Mouse (Mus musculus): ENCODE measurements around the gene Prkce.

Gene Prkce

DNA sequence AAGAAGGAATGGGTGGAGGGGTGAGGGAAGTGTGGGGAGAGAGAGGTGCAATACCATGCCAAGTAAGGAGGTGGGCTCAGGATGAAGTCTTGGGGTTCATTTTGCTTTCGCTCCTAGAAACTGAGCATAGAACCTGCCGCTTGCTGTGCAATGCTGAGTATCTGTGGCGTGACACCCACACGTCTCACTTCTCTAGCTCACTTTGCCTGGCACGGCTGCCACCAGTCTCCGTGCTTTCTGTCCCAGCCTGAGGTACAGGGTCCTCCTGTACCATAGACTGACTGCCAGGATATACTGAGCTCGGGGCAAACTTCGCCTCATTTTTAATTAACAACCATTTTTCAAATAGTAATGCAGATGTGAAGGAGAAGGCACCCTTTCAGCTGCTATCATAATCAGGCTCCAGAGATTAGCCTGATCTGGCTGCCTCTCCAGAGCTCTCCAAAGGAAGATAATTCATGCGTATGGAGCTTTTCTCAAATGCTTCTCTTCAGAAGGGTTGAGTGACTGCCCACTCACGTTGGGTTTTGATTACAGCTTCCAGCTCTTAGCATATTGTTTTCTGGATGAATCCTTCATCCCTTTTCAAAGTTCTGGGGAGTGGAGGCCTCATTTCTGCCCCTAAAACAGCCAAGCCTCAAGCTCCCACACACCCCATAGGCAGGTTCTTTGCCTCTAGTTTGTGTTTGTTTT is 253.2 kb downstream of the Prkce start:
- no peak for DNase-seq

DNA sequence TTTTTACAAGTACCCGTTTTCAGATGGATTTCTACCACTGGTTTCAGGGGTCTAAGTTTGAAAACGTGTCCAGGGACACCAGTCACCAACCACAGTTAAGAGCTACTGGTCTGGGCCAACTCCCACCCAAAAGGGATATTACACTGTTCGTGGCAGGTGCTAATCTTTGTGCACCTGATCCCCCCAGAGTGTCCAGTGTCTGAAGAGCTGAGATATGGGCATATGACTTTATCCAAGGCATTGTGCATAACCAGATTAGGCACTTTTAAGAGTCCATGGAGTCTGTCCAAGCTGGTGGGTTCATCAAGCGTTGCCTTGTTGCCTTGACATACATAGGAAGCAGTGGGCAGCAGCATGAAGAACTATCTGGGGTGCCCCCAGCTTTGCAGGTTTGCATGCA is 254.4 kb downstream of the Prkce start:
- DNase-seq: no peak

DNA sequence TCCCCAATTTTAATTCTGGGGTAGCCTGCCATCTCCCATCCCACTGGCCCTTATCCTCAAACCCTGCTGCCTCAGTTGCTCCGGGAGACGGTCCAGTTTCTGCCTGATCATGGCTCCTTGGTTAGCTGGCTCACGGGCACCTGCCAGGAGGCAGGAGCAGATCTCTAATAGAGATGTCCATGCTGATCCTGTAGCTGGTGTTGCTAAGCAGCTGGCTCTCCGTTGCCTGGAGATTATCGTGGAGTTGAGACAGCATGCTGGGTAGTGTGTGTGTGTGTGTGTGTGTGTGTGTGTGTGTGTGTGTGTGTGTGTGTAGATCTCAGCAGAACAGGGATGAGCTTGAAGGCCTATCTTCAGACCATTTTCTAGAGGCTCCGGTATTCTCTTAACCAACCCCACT is 262.3 kb downstream of the Prkce start:
- DNase-seq: no peak

DNA sequence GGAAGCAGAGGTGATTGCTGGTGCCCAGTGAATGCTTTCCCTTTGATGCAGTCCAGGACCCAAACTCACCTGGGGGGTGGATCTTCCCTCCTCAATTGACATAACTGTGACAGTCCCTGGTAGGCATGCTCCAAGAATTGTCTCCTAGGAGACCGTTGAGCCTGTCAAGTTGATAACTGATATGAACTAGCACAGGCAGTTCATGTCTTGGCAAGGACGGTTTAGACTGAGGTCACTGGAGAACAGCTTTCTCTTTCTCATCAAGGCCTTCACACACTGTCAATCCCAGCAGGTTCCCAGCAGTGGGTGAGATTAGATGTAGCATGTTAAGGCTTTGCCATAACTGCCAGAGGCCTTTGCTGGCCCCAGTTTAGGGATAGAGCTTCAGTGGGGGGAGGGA is 265.5 kb downstream of the Prkce start:
- no peak for DNase-seq

DNA sequence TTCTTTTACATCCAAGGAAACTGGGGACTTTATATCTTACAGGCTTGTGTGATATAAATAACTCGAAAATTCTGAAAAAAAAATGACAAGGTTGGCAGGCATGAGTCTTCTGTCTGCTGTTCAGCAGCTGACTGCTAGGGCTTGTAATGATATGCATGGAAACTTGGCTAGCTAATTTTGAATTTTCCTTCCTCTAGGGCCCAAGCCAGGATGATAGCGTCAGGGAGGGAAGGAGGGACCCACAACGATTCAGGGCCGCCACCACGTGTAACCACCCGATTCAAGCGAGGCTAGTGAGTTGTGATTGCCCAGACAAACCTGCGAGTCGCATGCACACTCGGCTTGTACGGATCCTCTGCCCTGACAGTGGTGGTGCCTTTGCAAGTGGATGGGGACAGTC is 266.2 kb downstream of the Prkce start:
- no peak for DNase-seq

DNA sequence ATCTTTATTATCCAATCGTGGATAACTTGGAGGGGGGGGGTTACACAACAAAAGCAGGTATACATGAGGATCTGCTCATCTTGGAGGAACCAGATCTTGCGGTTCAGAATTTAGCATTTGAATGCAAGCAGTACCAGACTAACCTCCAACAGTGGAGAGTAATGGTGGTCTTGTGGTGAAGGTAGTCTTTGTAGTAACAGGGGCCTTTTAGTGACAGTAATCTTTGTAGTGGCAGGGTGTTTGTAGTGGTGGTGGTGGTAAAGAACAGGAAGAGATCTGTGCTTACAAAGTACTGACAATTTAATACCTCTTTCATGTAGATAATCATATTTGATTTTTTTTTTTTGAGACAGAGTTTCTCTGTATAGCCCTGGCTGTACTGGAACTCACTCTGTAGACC is 267.2 kb downstream of the Prkce start:
- DNase-seq: no peak

DNA sequence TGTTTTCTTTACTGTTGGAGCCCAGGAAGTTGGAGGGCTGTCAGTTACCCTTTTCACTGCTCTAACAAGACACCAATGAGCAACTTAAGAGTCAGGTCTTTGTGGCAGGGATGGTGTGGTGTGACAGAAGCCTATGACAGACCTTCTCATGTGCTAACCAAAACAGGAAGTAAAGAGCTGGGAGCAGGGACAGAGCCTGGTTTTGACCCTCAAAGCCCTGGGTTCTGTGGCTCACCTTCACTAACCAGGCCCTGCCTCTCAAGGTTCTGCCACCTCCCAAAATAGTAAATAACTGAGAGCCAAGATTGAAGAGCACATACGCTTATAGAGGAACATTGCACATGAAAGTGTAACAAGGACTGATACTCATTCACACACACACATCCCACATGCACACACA is 268.0 kb downstream of the Prkce start:
- DNase-seq: no peak

DNA sequence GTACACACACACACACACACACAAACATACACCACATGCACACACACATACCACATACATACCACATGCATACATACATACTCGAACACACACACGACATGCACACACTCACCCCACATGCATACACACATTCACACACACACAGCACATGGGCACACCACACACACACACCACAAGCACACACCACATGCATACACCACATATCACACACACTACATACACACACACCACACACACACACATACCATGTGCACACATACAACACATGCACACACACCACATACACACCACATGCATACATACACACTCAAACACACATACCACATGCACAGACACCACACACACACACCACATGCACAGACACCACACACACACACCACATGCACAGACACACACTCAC is 268.4 kb downstream of the Prkce start:
- no peak for DNase-seq

DNA sequence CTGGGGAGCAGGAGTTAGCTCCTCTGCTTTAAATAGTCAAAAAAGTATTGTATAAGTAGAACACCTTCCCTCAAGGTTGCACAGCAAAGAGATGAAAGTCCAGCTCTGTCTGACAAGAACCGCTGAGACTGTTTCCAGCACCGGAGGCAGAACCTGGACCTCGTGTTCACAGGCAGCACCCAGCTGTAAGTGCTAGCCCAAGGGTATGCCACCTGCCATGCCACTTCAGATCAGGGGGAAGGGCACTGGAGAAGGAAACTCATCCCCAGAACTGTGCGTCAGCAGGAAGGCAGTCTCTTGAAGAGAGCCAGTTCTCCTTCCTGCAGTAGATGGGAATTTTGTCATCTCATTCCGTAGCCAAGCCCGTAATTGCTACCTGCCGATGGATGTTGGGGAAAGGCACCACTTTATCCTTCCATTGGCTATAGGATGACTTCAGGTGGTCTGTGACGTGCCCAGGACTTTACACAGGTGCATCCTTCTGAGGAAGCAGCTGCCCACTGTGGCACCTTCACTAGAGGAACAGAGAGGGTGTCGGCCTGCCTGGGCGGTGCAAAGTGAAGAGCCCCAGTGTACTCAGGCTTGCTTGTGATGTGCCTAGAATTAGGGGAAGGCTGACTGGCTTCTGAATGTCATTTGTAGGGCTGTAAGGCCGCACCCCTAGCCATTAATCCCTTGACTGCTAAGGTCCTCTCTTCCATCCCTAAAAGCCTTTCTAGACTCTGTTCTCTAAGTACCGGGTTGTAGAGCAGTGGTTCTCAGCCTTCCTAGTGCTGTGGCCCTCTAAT is 269.2 kb downstream of the Prkce start:
- DNase-seq: no peak

DNA sequence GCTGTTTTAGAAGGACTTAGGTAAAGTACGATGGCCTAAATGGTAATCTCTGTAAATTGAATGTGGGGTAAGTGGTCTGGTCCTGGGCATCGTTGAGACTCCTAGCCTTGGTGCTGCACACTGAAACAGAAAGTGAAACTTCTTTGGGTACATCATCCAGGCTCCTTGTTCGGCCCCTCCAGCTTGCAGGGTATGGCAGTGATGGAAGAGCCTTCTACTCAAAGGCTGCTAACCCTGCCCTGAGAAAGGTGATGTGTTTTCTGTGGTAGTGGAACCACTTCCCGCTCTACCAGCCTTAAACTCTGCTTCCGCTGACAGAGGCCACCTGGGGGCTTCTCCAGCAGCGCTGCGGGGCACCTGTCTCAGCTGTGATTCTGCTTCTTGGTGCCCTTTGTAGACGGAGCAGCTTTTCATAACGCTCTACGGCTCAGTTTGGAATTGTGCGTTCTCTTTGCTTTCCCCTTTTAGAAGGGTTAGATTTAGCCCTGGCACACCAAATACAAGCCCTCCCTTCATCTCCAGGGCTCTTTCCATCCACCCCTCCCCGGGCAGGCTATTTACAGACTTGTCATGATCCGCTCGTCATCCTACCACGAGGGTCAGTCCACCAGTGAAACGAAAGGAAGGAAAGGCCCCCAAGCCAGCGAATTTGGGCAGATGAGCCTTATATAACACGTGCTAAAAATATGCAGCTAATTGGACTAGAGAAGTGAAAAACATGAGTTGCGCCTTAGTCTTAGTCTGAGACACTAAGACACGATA is 270.1 kb downstream of the Prkce start:
- no peak for DNase-seq

DNA sequence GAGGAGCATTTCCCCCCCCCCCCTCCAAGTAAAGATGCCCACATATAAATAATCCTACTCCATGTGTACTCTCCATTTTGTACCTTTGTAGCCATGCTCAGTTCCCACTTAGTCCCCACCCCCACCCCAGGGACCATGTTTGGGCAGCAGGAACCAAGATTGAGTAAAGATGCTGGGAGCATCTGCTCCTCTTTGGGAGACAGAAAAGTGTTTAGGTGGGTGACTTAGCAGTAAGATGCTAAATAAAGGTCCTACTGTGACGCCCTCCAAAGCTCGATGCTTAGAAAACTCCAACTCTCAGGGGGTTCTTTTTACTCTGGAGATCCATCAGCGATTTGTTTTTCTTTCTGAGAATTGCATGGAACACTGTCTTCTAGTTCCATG is 270.7 kb downstream of the Prkce start:
- DNase-seq: no peak

DNA sequence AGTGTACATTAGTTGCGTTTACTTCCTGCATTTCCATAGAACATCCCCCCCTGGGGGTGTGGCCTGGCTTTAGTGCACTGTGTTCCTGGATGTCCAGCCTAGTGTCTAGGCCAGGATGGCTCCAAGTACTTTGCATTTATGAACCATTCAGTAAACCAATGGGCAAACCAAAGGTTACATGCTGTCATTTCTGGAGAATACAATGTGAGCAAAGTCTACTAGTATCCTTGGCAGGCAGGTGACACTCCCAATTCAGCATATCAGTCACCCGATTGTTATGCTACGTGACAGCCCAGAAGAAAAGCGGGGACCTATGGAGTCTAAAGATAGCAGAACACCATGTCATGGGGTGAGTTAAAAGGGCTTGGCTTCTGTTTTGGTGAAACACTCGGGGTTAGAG is 271.2 kb downstream of the Prkce start:
- DNase-seq: no peak

DNA sequence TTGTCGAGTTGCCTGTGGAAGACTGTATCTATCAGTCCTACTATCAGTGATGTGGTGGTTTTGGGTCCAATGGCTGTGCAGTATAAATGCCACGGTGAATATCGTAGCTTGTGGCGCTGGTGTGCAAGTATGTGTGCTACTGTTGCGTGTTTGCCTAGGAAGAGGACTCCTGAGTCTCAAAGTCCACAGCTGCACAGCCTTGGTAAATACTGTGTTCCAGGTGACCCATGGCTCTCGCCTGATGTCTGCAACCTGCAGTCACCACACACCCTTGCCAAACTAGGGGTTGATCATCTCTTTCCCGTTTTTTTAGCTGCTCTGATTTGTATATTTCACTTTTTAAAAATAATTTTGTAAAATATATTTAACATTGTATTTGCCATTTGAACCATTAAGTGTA is 273.5 kb downstream of the Prkce start:
- no peak for DNase-seq

DNA sequence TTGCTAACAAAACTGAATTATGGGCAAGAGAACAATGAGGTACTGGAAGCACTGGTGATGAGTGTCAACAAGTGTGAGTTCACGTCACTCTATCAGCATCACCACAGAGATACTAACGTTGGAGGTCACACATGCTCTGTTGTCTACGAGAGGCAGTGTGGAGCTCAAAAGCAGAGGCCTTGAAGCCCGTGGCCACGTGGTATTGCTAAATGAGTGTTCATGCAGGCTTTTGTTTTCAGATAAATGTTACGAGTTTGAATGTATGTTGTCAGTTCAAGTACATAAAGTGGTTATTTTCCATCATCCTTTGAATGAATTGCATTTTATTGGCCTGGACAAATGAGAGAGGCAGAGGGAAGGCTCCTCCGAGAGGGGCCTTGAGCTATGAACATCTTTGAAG is 276.3 kb downstream of the Prkce start:
- no peak for DNase-seq

DNA sequence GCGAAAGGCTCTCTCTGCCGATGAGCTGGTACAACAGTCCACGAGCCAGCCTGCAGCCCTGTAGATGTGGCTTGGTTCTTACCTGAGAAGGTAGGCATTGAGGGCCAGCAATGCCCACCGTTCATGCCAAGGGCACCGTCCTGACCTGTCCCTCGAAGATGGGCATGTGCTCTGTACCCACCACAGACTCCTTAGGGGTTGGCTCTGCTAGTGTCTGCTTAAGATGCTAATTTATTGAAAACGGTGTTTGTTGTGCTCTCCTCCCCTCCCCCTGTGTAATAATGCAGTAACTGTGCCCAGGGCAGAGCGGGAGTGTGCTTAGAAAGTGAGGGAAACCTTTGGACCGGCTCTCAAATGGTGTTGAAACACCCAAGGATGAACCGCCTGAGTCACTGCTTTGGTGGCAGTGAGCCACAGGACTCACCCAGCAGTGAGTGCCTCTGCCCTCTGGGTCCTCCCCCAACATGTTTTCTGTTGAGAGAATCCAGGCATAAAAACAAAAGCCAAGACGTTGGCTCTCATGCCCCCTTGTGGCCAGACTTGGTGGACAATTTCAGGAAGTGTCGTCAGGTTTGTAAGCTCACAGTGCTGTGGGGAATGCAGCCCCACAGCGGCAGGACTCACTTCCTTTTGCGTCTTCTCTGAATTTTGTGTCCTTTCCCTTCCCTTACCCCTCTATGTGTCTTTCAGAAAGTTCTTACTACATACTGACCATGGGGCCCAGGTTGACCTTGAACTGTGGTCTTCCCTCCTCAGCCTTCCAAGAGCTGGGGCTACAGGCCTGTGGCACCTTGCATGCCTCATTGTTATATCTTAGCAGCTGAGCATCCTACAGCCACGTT is 277.2 kb downstream of the Prkce start:
- peak; percentile 96 for DNase-seq

DNA sequence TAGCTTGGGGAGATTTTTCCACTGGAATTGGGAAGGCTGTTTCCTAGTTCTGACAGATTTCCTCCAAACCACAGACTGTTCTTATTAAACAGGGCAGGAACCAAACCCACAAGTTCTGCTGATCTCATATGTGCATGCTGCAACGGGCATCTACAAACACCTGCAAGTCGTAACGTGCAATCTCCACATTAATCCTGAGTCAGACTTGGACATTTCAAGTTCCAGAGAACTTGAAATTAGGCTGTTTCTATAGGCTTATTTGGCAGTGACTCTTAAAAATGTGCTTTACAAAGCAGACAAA is 277.8 kb downstream of the Prkce start:
- DNase-seq: no peak

DNA sequence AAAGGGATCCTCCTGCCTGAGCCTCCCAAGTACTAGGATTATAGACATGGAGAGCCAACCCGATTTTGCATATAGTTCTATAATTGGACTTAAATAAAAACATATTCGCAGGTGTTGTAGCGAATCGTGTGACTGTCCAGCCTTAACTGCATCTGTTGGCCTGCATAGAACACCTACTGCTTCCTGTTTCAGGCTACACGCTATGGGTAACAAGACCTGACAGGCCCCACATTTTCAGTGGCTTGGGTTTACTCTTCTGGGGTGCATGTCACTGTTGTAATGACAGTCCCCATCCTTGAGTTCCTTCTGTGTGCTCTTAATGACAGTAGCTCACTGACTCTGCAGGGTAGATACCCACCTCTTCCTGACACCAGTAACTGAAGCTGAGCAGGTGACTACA is 278.3 kb downstream of the Prkce start:
- no peak for DNase-seq

DNA sequence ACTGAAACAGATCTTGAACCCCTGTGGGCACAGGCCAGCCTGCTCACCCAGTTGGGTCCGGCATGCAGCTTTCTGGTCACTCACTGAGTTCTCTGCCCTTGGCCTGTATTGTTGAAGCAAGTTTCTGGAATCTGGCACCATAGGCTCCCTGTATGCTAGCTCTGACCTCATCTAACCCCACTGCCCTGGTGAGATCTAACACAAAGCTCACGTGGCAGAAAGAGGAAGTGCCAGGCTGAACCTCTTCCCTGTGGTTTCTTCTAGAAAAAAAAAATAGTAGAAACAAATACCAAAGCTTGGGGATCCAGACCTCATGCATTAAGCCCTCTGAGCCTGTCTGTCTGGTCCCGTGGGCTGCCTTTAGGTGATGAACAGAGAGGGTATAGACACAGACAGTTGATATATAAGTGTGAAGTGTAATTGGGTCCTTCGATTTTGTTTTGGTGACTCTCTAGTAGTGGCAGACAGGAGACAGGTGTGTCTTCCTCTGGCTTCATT is 279.6 kb downstream of the Prkce start:
- no peak for DNase-seq

DNA sequence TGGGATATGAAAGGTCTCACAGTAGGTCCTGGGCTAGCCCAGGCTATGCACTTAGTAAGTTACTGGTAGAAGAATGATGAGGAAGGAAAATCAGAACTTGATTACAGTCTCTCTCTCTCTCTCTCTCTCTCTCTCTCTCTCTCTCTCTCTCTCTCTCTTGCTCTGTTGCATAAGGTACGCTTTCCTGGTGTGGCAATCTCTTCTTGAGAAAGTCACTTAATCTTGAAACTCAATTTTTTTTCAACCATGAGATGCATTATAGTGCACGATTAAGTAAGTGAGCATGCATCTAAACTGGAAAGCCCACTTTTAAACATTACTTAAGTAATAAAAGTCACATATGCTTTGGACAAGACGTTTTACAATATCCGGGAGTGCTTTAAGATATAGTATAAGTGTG is 285.3 kb downstream of the Prkce start:
- no peak for DNase-seq

DNA sequence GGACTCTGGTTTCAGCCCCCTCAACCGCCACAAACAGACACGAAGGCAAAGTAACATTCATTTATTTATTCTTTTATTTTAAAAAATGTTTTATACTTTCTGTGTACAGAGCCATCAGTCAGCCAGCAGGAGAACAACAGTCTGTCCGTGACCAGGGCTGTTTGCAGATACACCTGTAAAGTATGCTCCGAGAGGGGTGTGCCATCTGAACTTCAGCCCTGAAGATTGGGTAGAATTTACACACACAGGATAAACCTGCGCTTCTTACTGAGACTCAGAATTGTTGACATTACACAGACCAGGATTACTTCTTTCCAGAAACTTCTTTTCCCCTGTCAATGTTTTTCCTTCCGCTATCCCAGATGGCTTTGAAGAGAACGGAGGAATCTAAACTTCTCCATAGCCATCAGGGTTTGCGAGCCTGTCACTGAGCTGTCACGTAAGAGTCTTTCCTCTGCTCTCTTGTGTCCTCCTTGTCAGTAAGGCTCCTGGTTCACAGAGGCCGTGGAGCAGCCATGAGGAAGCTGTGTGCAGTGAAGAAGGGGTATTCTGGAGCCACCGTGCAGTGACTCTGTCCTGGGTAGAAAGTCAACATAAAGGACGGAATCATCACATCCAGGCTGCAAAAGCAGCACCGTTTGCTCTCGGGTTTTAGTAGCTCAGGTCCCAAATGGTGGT is 286.2 kb downstream of the Prkce start:
- no peak for DNase-seq

DNA sequence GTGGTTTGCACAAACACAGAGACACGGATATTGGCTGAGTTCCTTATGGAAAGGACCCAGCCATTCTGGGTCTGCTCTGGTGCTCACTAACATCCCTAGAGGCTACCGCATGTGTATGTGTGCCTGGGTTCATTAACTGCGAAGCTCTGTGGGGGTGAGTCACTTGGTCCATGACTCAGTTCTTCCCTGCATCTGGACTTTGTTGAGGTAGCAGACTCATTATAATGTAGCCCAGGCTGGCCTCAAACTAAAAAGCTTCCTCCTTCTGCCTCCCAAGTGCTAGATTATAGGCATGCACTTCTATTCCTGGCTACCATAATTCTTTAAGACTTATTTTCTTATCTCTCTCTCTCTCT is 286.7 kb downstream of the Prkce start:
- DNase-seq: no peak

DNA sequence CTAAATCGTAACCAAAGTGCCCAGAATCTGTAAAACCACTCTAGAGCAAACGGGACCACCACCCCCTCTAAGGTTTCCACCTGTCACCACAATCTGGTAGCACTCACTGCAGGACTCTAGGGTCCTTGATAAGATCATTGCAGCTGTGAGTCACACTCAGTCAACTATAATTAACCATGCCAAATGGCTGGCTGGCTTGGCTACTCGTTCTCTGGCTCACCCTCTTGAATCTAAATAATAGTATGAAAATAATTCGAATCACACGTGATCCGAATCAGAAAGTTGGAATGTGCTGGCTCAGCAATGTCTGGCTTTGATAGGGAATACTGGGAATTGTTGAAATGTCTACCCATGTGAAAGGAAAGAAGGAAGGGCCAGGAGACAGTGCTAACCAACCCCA is 288.9 kb downstream of the Prkce start:
- no peak for DNase-seq
